Comparison of ENCODE assay signal across 12 mouse cellular contexts in the genomic region with DNA sequence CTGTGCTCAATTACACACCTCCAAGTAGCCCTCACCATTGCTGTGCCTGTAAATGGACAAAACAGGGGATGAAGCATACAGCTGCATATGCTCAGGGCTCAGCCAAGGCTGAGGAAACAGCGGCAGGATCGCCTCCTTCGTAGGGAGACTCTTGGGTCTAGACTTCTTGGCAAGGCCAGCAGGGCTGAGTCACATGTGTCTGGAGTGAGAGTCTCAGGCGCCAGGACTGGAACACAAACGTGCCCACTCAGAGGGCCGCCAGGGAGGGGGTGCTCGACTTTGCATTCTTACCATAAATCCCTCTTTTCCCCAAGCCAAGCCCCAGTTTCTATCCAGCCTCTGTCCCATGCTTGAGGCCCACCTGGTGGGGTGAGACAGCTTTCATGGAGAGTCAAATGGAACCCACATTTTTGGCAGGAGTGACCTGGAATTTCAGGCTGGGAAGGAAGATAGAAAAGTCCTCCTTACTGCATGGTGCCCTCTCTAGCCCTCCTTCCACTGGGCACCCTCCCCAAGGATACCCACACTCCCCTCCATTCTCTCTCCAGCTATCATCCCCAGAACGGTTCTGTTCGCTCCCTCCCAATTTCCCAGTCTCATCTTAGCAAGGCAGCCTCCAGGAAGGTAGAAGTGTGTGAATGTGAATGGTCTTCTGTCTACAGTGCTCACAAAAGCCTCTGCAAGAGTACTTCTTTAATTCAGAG. TPM values are rescaled to one million over a fixed set of nuclear protein-coding genes. Genes with fewer than 3 reads are reported as not detected.
A peak's percentile ranks its signal among the peaks of the same experiment; 100 is the strongest.
DNase-seq lines count a peak whose midpoint lies in the region; ATAC-seq and TF ChIP-seq lines count a peak whose summit lies in the region.
"Had no signal": no experiment of that assay in that cellular context is flagged by ENCODE, and none has a peak within 500 bp of the region (broad histone marks: within the 10 kb centered on the region; RNA-seq: fewer than 3 reads in every experiment).

No protein-coding gene starts in this region.

- no peaks in the 10 kb centered on the region for H3K9me3 ChIP-seq in forebrain, postnatal 0 days (ENCODE audit: low read length)
- no peaks in the 10 kb centered on the region for H3K9me3 ChIP-seq in forebrain, embryonic 15.5 days
- H3K9me3 ChIP-seq in stomach, embryonic 15.5 days, result no peaks in the 10 kb centered on the region
- H3K9me3 ChIP-seq: neural tube, embryonic 13.5 days had no signal

- no peaks in the 10 kb centered on the region for H3K36me3 ChIP-seq in forebrain, postnatal 0 days (ENCODE audit: insufficient read depth)
- no peaks in the 10 kb centered on the region for H3K36me3 ChIP-seq in forebrain, embryonic 15.5 days
- H3K36me3 ChIP-seq in stomach, embryonic 15.5 days, result no peaks in the 10 kb centered on the region
- H3K36me3 ChIP-seq: neural tube, embryonic 13.5 days had no signal

- H3K4me3 ChIP-seq in forebrain, postnatal 0 days (ENCODE audit: low read depth, low read length), result no peak overlapping the region
- H3K4me3 ChIP-seq in forebrain, embryonic 15.5 days, result no peak overlapping the region
- no peak overlapping the region for H3K4me3 ChIP-seq in stomach, embryonic 15.5 days (replicated peaks)
- H3K4me3 ChIP-seq: neural tube, embryonic 13.5 days had no signal

- intact Hi-C loops in heart, postnatal 14 days (cut with DNase I), result no loop called here

- no peak overlapping the region for H3K27ac ChIP-seq in forebrain, postnatal 0 days (ENCODE audit: low read depth, low read length)
- H3K27ac ChIP-seq in forebrain, embryonic 15.5 days (replicated peaks), result no peak overlapping the region
- H3K27ac ChIP-seq in stomach, embryonic 15.5 days, result peak overlapping the region; percentile 21; the same call in 1 of the 2 replicates
- H3K27ac ChIP-seq: neural tube, embryonic 13.5 days had no signal

- H3K4me1 ChIP-seq in forebrain, postnatal 0 days (ENCODE audit: insufficient read depth), result no peaks in the 10 kb centered on the region
- no peaks in the 10 kb centered on the region for H3K4me1 ChIP-seq in forebrain, embryonic 15.5 days
- H3K4me1 ChIP-seq in stomach, embryonic 15.5 days, result no peaks in the 10 kb centered on the region
- H3K4me1 ChIP-seq: neural tube, embryonic 13.5 days had no signal

- WGBS in forebrain, postnatal 0 days, result 65% methylated on average over 9 of the region's 9 CpGs
- 65% methylated on average over 9 of the region's 9 CpGs for WGBS in forebrain, embryonic 15.5 days
- 51% methylated on average over 9 of the region's 9 CpGs for WGBS in stomach, embryonic 15.5 days

- H3K9ac ChIP-seq in forebrain, postnatal 0 days, result no peak overlapping the region
- no peak overlapping the region for H3K9ac ChIP-seq in forebrain, embryonic 15.5 days (replicated peaks)
- no peak overlapping the region for H3K9ac ChIP-seq in stomach, embryonic 15.5 days
- H3K9ac ChIP-seq: neural tube, embryonic 13.5 days had no signal

- H3K4me2 ChIP-seq in forebrain, postnatal 0 days (ENCODE audit: low read depth), result no peak overlapping the region
- H3K4me2 ChIP-seq in forebrain, embryonic 15.5 days (replicated peaks), result no peak overlapping the region
- no peak overlapping the region for H3K4me2 ChIP-seq in stomach, embryonic 15.5 days
- H3K4me2 ChIP-seq: neural tube, embryonic 13.5 days had no signal

- no peaks in the 10 kb centered on the region for H3K27me3 ChIP-seq in forebrain, postnatal 0 days (ENCODE audit: insufficient read depth, low read length)
- H3K27me3 ChIP-seq in forebrain, embryonic 15.5 days, result no peaks in the 10 kb centered on the region
- no peaks in the 10 kb centered on the region for H3K27me3 ChIP-seq in stomach, embryonic 15.5 days (replicated peaks)
- H3K27me3 ChIP-seq: CH12.LX; neural tube, embryonic 13.5 days had no signal

- peak; percentile 88 for ATAC-seq in forebrain, postnatal 0 days
- ATAC-seq in forebrain, embryonic 15.5 days (replicated peaks), result no peak
- peak; percentile 65; the same call in 1 of the 2 replicates for ATAC-seq in stomach, embryonic 15.5 days (ENCODE audit: insufficient read depth, low FRiP score, low read depth)

- TF ChIP-seq CTCF in forebrain, postnatal 0 days (IDR thresholded peaks at IDR 0.05; ENCODE audit: low read depth), result no peak

- peak; percentile 20 for DNase-seq in forebrain, postnatal 0 days
- peak; percentile 51 to 52 for DNase-seq in right cerebral cortex, postnatal 10 days (ENCODE audit: low spot score in 2 of 2)
- DNase-seq in right cerebral cortex, postnatal 4 days, result no peak
- DNase-seq in heart, postnatal 14 days, result peak; percentile 44 to 58
- no peak for DNase-seq in layer of hippocampus, adult 11-12 months (ENCODE audit: low spot score)
- no peak for DNase-seq in thymus, postnatal 36 days
- DNase-seq: cerebellum, adult 9-10 months had no signal

RNA-seq across cellular contexts. Expression of a gene that starts 6.8 kb away (rescaled TPM):
- total RNA-seq in forebrain, postnatal 0 days (2014; rRNA removed), result 25.3 and 33.2 TPM in 2 replicates
- polyA plus RNA-seq in forebrain, postnatal 0 days (2015; fragmentation: Nextera tagmentation; extraction: Ambion mirVana), result 50.3 and 60.8 TPM in 2 replicates
- polyA plus RNA-seq in forebrain, embryonic 15.5 days (2015; fragmentation: Nextera tagmentation; extraction: Ambion mirVana), result 58.0 and 61.1 TPM in 2 replicates
- total RNA-seq in heart, postnatal 14 days (2021), result 1 to 10 TPM; 8.3 to 8.8 TPM
- 54.1 and 58.7 TPM in 2 replicates for polyA plus RNA-seq in stomach, embryonic 15.5 days (2015; fragmentation: Nextera tagmentation; extraction: Ambion mirVana)

RNA-seq across cellular contexts. Expression of a gene that starts 17.8 kb away (rescaled TPM):
- 24.8 and 39.7 TPM in 2 replicates for total RNA-seq in forebrain, postnatal 0 days (2014; rRNA removed)
- 17.7 and 18.3 TPM in 2 replicates for polyA plus RNA-seq in forebrain, postnatal 0 days (2015; fragmentation: Nextera tagmentation; extraction: Ambion mirVana)
- 12.8 and 13.4 TPM in 2 replicates for polyA plus RNA-seq in forebrain, embryonic 15.5 days (2015; fragmentation: Nextera tagmentation; extraction: Ambion mirVana)
- 100 to 1,000 TPM; 216 to 248 TPM for total RNA-seq in heart, postnatal 14 days (2021)
- polyA plus RNA-seq in stomach, embryonic 15.5 days (2015; fragmentation: Nextera tagmentation; extraction: Ambion mirVana), result 64.8 and 75.2 TPM in 2 replicates
- total RNA-seq: CH12.LX had no signal

RNA-seq across cellular contexts. Expression of a gene that starts 30.5 kb away (rescaled TPM):
- not detected in 2 replicates for total RNA-seq in forebrain, postnatal 0 days (2014; rRNA removed)
- polyA plus RNA-seq in forebrain, postnatal 0 days (2015; fragmentation: Nextera tagmentation; extraction: Ambion mirVana), result not detected in 2 replicates
- not detected in 2 replicates for polyA plus RNA-seq in forebrain, embryonic 15.5 days (2015; fragmentation: Nextera tagmentation; extraction: Ambion mirVana)
- total RNA-seq in heart, postnatal 14 days (2021), result not detected
- polyA plus RNA-seq in stomach, embryonic 15.5 days (2015; fragmentation: Nextera tagmentation; extraction: Ambion mirVana), result 1.2 and 3.9 TPM in 2 replicates
- total RNA-seq: CH12.LX; layer of hippocampus, postnatal 25 days had no signal
- polyA plus RNA-seq: neural tube, embryonic 13.5 days had no signal

RNA-seq across cellular contexts. Expression of a gene that starts 37.3 kb away (rescaled TPM):
- 21.4 and 26.0 TPM in 2 replicates for total RNA-seq in forebrain, postnatal 0 days (2014; rRNA removed)
- polyA plus RNA-seq in forebrain, postnatal 0 days (2015; fragmentation: Nextera tagmentation; extraction: Ambion mirVana), result 3.9 and 5.5 TPM in 2 replicates
- polyA plus RNA-seq in forebrain, embryonic 15.5 days (2015; fragmentation: Nextera tagmentation; extraction: Ambion mirVana), result 3.7 and 4.4 TPM in 2 replicates
- total RNA-seq in heart, postnatal 14 days (2021), result under 1 TPM in 1 of 2 experiments, not detected in 1; 0.14 TPM
- polyA plus RNA-seq in stomach, embryonic 15.5 days (2015; fragmentation: Nextera tagmentation; extraction: Ambion mirVana), result 0.19 and 0.31 TPM in 2 replicates
- total RNA-seq: CH12.LX had no signal

RNA-seq across cellular contexts. Expression of a gene that starts 54.7 kb away (rescaled TPM):
- total RNA-seq in forebrain, postnatal 0 days (2014; rRNA removed), result 2.3 and 4.0 TPM in 2 replicates
- polyA plus RNA-seq in forebrain, postnatal 0 days (2015; fragmentation: Nextera tagmentation; extraction: Ambion mirVana), result 0.54 and 0.80 TPM in 2 replicates
- 0.62 and 0.72 TPM in 2 replicates for polyA plus RNA-seq in forebrain, embryonic 15.5 days (2015; fragmentation: Nextera tagmentation; extraction: Ambion mirVana)
- not detected for total RNA-seq in heart, postnatal 14 days (2021)
- polyA plus RNA-seq in stomach, embryonic 15.5 days (2015; fragmentation: Nextera tagmentation; extraction: Ambion mirVana), result 0.21 and 0.40 TPM in 2 replicates

Comparison
In these comparisons a context has a peak if more than half of its experiments do, and no peak if none do; other contexts are left out.
1. DNase-seq: peak in forebrain, postnatal 0 days (single experiment), right cerebral cortex, postnatal 10 days (2 of 2) and heart, postnatal 14 days (2 of 2); none in right cerebral cortex, postnatal 4 days (single experiment), layer of hippocampus, adult 11-12 months (single experiment) and thymus, postnatal 36 days (0 of 2).